Mouse (Mus musculus) ES-Bruce4 (cell line): ENCODE measurements around the gene Eif3b.

Experiments used
- CTCF ChIP-seq: IDR thresholded peaks from one replicate; pipeline ENCODE4 v1.8.1; 2011; ENCODE audit warnings: low read depth, low read length
- EP300 ChIP-seq: IDR thresholded peaks from 2 replicates; pipeline ENCODE4 v1.6.1; 2011; ENCODE audit warnings: low read depth, low read length; ENCODE audit not compliant: insufficient read depth

- TF ChIP-seq EP300 (no peak), CTCF (no peak)
These were observed 31.2 kb upstream of the Eif3b start for GRCm38 (mm10) chr5:140387816-140388510.
